Mouse (Mus musculus) lung, postnatal 0 days (tissue): Measurements from ENCODE around the gene Cdrt4.

ENCODE experiments used
- CTCF ChIP-seq: IDR thresholded peaks from 2 replicates; pipeline ENCODE4 v1.5.1; 2016; ENCODE audit warnings: antibody characterized with exemption, mild to moderate bottlenecking
- EP300 ChIP-seq: IDR thresholded peaks from 2 replicates; pipeline ENCODE4 v1.6.1; 2016; ENCODE audit warnings: antibody characterized with exemption, mild to moderate bottlenecking, control low read depth

DNA sequence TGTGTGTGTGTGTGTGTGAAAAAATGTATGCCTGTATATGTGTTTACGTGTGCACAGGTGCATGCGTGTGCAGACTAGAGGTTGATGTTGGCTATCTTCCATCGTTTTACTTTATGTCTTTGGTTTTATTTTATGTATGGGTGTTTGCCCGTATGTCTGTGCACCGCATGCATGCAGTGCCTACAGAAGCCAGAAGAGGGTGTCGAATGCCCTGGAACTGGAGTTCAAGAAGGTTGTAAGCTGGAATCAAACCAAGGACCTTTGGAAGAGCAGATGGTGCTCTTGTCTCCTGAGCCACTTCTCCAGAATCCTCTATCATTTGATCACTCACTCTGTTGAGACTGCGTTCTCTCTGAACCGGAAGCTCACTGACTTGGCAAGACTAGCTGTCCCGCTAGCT, 17.9 kb upstream of the Cdrt4 start:
- TF ChIP-seq EP300 (no peak), CTCF (peak; percentile 35)
